Mouse (Mus musculus) megakaryocyte-erythroid progenitor cell, adult 5-6 weeks (primary cell): ENCODE results near the gene Dcun1d4. TPM values are rescaled to one million over a fixed set of nuclear protein-coding genes. Genes with fewer than 3 reads are reported as not detected.
"Not testable (repeated sequence)": the region's sequence is repeated elsewhere in the genome, so short reads cannot be mapped to it uniquely, and the experiment has no call there.

Experiments
- ATAC-seq: replicated peaks from 2 replicates; pipeline ENCODE4 v1.8.0; 2016; ENCODE audit warnings: mild to moderate bottlenecking, inconsistent platforms; ENCODE audit not compliant: severe bottlenecking, poor library complexity, low FRiP score, low TSS enrichment
- total RNA-seq, 2 experiments: library from RNA; stranded (forward) in 1 of 2; stranded (reverse) in 1 of 2; fragments of 200-1000, 215-1000 nt in 1 of 2; fragments of >200 nt in 1 of 2; fragmentation: Nextera tagmentation in 1 of 2; gene quantifications; 2 replicates each; pipeline ENCODE4 v1.2.3; 2014 to 2017

Dcun1d4 gene
- total RNA-seq, 2 experiments from 2014 or later, result 6.2 to 9.3 TPM

DNA sequence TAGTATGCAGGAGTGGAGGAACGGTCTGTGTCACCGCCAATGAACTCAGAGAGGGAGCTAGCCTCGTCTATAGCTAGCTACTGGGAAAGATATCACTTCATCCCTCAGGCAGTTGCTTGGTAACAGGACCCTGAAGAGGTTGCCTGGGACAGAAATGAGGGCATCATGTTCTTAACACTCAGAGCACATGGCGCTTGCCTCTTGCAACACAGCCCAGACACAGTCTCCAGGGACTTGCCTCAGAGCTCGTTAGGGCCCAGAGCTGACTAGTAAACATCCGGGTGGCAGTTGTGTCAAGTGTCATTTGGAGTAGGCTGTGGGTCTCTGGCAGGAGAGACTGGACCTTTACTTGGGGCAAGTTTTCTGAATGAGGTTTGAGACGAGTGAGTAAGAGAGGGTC is 93.0 kb downstream of the Dcun1d4 start:
- ATAC-seq, result no peak

DNA sequence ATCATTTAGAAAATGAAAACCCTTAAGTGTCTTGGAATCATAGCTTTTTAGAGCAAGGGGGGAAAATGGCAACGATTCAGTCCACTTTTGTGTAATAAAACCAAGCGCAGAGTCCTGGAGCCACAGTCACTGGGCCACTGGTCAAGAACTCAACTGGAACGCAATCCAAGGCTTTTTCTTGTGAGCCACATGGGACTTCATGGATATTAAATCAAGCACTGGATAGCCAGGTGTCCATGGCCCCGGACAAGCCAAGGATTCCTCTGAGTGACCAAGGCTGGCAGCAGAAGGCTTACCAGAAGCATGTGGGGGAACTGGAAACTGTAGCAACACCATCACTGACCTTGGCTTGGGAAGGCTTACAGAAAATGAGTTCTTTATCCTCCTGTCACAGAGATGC is 93.8 kb downstream of the Dcun1d4 start:
- ATAC-seq, result no peak

DNA sequence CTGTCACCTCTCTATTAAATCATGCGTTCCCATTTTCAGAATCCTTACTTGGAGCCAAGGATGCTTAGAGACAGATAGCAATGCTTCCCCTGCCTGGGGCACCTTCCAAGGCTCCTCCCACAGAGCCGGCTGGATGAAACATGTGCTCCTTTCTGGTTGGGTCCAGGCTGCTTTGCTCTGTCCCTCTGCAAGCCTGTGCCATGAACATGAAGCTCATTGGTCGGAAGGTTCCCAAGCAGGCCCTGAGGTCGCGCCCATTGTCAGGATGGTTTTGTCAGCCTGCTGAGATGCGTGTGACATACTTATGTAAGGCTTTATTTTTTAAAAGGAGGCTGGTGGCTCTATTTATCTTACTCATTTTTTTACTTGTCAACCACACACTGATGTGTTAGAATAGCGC is 95.9 kb downstream of the Dcun1d4 start:
- no peak for ATAC-seq

DNA sequence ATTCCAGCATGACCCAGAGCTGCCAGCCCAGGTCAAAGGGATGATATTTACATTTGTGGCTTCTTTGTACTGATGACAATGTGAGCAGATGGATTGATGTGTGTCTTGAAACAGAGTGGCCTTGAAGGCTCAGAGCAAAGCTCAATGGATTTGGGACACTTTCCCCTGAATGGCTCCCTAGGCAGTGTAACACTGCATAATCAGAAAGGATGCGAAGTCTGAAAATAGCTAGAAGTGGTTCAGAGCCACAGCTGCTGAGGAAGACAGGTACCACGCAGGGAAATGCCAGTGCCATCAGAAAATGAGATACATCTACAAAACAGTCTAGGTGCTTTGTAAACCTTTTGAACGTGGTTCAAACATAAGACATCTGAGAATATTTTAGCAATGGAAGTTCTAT is 97.3 kb downstream of the Dcun1d4 start:
- ATAC-seq, result no peak

DNA sequence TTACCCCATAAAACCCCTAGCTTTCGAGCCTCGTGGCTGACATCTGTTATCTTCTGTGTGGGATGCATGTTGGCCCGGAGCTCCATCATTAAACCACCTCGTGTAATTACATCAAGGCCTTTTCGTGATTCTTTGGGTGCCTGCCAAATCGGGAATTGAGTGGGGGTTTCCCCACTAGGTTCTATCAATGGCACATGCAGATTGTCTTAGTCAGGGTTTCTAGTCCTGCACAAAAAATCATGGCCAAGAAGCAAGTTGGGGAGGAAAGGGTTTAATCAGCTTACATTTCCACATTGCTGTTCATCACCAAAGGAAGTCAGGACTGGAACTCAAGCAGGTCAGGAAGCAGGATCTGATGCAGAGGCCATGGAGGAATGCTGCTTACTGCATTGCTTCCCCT is 103.2 kb downstream of the Dcun1d4 start:
- ATAC-seq, result not testable (repeated sequence)

DNA sequence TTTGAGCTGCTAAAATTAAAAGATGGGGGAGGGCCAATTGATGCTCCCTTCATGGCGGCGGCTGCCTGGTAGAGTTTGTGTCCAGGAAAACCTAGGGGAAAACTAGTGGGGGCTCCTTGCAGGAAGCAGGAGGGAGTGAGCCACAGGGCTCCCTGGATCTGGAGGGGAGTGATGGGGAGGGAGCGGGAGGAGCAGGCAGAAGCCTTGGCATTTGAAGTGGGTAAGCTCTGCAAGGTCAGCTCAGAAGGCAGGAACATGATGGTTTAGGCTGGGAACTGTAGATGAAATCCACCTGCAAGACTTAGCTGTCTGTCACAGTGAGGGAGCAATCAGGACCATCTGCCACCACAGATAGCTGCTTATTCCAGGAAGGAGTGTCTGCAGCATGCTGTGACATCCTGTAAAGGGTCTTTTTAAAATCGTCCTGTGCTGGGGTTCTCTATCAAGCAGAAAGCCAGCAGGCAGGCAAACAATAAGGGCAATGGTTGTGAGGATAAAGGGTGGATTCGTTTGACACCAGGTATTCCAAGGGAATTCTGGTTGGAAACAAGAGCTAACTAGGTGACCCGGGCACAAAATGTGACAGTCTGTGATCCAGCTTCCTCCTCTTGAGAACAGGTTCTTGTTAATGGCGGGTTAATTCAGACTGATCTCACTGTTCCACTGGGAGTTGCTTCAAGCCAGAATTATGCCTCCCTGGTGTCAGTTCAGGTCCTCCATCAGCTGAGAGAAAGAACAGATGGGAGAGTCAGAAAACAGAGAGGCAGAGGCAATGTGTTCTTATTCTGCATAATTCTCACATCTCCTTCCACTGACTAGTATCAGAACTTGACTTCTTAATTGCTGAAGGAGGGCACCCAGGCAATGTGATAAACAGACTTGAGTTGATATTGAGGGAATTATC is 104.7 kb downstream of the Dcun1d4 start:
- ATAC-seq, result no peak

DNA sequence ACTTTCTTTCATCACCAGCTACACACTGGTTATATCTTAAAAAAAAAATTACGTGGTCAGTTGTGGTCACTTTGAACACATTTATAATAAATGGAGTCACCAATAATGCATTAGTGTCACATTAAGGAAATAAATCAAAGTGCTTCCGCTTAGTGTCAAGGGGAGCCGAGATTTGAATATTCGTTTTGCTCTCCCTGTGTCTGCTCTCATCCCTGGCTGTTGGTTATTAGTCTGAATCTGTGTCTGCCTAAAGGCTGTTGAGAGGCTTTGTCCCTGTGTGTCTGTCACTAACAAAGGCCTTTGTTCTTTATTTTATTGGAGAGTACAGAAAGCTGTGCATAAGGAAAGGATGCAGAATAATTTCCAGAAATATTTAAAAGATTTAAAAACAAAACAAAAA is 105.8 kb downstream of the Dcun1d4 start:
- no peak for ATAC-seq

DNA sequence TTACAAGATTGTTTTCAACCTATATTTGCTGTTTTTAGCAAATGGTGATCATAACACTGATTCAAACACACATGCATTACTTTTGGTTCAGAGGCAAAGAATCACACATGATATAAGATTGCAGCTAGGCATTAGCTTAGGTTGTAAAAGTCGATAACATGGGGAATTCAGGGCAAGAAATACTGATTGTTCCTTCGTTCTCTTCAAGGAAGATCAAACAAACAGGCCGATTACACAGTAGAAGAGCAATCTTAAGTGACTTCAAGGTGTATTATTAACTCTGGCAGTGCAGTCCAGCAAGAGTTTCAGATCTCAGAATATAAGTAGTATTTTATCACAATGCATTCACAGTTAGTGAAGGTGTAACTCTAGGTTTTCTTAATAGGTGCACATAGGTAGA is 106.3 kb downstream of the Dcun1d4 start:
- no peak for ATAC-seq

DNA sequence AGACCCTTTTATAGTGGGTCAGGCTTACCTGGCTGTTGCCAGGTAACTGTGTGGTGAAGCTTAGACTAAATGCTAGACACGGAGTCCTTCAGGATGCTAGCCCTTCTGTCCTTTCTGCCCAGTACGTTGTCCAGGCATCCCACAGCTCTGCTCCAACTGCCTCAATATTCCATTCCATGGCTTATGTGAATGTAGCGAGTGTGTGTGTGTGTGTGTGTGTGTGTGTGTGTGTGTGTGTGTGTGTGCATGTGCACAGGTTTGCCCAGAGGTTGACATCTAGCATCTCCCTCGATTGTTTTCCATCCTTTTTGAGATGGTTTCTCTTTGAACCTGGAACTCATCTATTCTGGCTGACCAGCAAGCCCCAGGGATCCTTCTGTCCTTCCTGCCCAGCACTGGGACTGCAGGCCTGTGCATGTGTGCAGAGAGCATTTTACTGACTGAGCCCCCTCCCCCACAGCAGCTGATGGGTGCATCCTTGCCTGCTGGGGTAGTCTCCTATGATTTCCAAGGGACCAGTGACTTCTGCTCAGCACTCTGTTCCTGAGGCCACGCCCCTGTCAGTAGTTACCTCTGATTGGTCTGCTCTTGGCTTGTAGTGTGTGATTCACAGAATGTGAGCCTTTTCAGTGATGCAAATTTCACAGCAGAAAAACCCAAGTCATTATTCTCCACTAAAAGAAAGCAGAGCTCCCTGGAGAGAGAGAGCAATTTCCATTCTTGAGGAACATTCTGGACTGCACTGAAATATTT is 118.3 kb downstream of the Dcun1d4 start:
- no peak for ATAC-seq

DNA sequence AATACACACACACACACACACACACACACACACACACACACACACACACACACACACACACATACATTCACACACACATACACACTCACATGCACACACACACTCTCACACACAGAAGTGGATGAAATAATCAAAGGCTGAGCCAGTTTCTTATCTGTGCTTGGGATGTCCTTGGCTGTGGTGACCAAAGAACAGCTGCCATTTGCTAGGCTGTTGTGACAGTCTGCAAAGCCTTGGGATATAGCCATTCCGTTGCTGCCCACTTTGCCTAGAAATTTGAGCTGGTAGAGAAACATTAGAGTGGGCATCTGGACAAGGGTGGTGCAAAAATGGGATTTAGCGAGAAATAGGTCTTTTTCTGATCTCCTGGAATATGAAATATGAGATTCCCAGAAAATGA is 119.2 kb downstream of the Dcun1d4 start:
- no peak for ATAC-seq

DNA sequence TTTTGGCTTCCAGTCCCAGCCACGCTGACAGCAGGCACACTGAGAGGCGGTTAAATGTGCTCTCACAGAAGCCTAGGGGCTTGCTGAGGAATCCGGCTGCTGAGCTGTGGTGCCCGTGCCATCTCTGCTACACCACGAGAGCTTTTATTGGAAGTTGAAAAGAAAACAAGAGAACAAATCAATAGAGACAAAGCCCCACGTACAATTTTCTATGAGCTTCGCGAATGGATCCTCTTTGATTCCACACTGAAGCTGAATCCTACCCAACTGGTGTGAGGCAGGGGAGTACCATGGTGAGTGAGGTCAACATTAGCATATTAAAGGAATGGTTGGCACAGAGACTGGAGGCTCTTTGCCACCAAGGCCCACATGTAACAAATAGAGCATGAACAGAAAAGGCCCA is 120.6 kb downstream of the Dcun1d4 start:
- no peak for ATAC-seq

DNA sequence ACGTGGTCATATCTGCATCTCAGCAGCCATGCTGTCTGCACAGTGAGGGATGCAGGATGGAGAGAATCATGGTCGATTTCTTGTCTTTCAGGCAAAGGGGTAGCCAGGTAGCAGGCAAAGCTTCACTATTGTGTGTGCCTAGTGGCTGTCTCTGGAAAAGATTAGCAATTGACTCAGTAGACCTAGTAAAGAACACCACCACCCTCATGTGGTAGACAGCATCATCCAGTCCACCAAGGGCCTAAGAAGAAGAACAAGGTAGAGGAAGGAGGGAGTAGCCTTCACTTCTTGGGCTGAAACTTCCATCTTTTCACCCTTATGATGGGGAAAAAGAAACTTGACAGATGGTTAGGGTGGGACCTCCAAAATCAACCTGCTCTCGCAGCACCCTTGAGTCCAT is 122.1 kb downstream of the Dcun1d4 start:
- ATAC-seq, result no peak

DNA sequence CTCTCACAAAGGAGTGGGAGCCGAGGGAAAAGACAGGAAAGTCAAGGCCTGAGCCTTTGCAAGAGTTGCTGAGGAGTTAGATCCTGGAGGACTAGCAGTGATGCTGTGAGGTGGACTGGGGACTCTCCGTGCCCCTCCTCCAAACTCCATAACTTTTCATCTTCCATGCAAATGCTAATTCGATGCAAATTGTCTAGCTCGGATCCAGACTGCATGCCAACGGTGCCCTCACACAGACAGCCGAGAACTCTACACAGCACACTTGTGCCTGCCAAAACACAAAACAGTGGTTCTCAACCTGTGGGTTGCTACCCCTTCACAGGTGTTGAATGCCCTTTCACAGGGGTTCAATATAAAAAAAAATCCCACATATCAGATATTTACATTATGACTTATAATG is 123.7 kb downstream of the Dcun1d4 start:
- no peak for ATAC-seq

DNA sequence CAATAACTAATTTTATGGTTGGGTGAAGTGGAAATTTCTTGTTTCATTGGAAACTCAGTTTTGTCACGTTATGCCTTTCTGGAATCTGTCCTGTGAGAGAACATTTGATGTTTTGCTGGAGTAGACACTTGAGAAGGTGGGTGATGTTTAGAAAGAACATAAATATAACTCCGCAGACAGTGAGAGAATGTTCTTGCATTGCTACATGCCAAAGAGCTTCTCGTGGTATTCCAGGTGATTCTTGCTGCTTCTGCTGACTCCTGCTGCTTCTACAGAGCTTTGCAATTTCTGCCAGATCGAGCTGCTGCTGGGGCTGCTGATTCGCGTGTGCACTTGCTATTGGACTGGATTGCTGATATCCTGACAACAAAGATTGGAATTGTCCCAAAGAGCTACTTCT is 124.2 kb downstream of the Dcun1d4 start:
- ATAC-seq, result no peak

Other genes with a start within 250 kb of the Dcun1d4 start
- gene Fryl, start 224.4 kb upstream of the Dcun1d4 start, total RNA-seq (2014; fragmentation: Nextera tagmentation), result 96.9 and 132 TPM in 2 replicates
- 45.9 and 90.8 TPM in 2 replicates for gene Fryl, start 224.4 kb upstream of the Dcun1d4 start, total RNA-seq (2017)
- gene Ociad1, start 188.2 kb upstream of the Dcun1d4 start, total RNA-seq (2014; fragmentation: Nextera tagmentation), result 223 and 270 TPM in 2 replicates
- gene Ociad1, start 188.2 kb upstream of the Dcun1d4 start, total RNA-seq (2017), result 192 and 410 TPM in 2 replicates
- 2.5 and 14.8 TPM in 2 replicates for gene Ociad2, start 140.0 kb upstream of the Dcun1d4 start, total RNA-seq (2014; fragmentation: Nextera tagmentation)
- gene Ociad2, start 140.0 kb upstream of the Dcun1d4 start, total RNA-seq (2017), result 4.7 and 8.1 TPM in 2 replicates
- not detected in 2 replicates for gene Cwh43, start 74.9 kb upstream of the Dcun1d4 start, total RNA-seq (2014; fragmentation: Nextera tagmentation)
- not detected in 2 replicates for gene Cwh43, start 74.9 kb upstream of the Dcun1d4 start, total RNA-seq (2017)
- 0.68 and 1.7 TPM in 2 replicates for gene Lrrc66, start 151.5 kb downstream of the Dcun1d4 start, total RNA-seq (2014; fragmentation: Nextera tagmentation)
- 10.7 and 21.4 TPM in 2 replicates for gene Lrrc66, start 151.5 kb downstream of the Dcun1d4 start, total RNA-seq (2017)
- 2.5 and 4.7 TPM in 2 replicates for gene Sgcb, start 166.8 kb downstream of the Dcun1d4 start, total RNA-seq (2014; fragmentation: Nextera tagmentation)
- 2.7 and 5.7 TPM in 2 replicates for gene Sgcb, start 166.8 kb downstream of the Dcun1d4 start, total RNA-seq (2017)
- gene Spata18, start 170.4 kb downstream of the Dcun1d4 start, total RNA-seq (2014; fragmentation: Nextera tagmentation), result not detected in 2 replicates
- not detected in 2 replicates for gene Spata18, start 170.4 kb downstream of the Dcun1d4 start, total RNA-seq (2017)